Mouse (Mus musculus) neural tube, embryonic 14.5 days (tissue): Measurements from ENCODE around the gene Il1f5. TPM values are rescaled to one million over a fixed set of nuclear protein-coding genes. Genes with fewer than 3 reads are reported as not detected.

Experiments
- ATAC-seq: fragments of 200-750 bp; cut with Nextera tagmentation; 2 replicates; pipeline ENCODE4 v1.8.0; 2017; ENCODE audit warnings: low read depth, mild to moderate bottlenecking, moderate TSS enrichment, moderate library complexity
- H3K27ac ChIP-seq: fragments of 300-500 bp; sonication (generic); 2 replicates; pipeline ENCODE4 v1.5.1; 2014; ENCODE audit warnings: low read depth, mild to moderate bottlenecking, control low read depth, low read length, moderate library complexity, mixed read lengths
- H3K27me3 ChIP-seq: fragments of 300-500 bp; sonication (generic); 2 replicates; pipeline ENCODE4 v1.6.1; 2014; ENCODE audit warnings: low read length; ENCODE audit not compliant: control insufficient read depth, insufficient read depth
- H3K36me3 ChIP-seq: fragments of 300-500 bp; sonication (generic); 2 replicates; pipeline ENCODE4 v1.6.1; 2014; ENCODE audit warnings: low read length, mixed read lengths; ENCODE audit not compliant: control insufficient read depth, insufficient read depth
- H3K4me1 ChIP-seq: fragments of 300-500 bp; sonication (generic); 2 replicates; pipeline ENCODE4 v1.6.1; 2014; ENCODE audit warnings: low read length; ENCODE audit not compliant: control insufficient read depth, insufficient read depth
- H3K4me2 ChIP-seq: fragments of 300-500 bp; sonication (generic); 2 replicates; pipeline ENCODE4 v1.6.1; 2014; ENCODE audit warnings: mild to moderate bottlenecking, low read depth, low read length, control low read depth
- H3K4me3 ChIP-seq: fragments of 300-500 bp; sonication (generic); 2 replicates; pipeline ENCODE4 v1.5.1; 2014; ENCODE audit warnings: low read depth, low read length, control low read depth, mixed read lengths
- H3K9ac ChIP-seq: fragments of 300-500 bp; sonication (generic); replicated peaks from 2 replicates; pipeline ENCODE4 v1.6.1; 2014; ENCODE audit warnings: low read depth, mild to moderate bottlenecking, control low read depth, low read length, mixed read lengths
- H3K9me3 ChIP-seq: fragments of 300-500 bp; sonication (generic); 2 replicates; pipeline ENCODE4 v1.6.1; 2016; ENCODE audit warnings: low read length; ENCODE audit not compliant: control insufficient read depth
- WGBS: fragments of 180-500 bp; shearing (Covaris S2); extraction: QIAGEN DNeasy Blood & Tissue Kit; methylation state at CpG from one replicate; pipeline ENCODE4 v1.1.7; 2014; 5-methylcytosine and 5-hydroxymethylcytosine counted together
- polyA plus RNA-seq: library from polyadenylated mRNA; unstranded; fragments of >200 nt; fragmentation: Nextera tagmentation; extraction: Ambion mirVana; gene quantifications from 2 replicates; pipeline ENCODE4 v1.2.1, GENCODE M21; 2014

Gene Il1f5
- not detected in 2 replicates for polyA plus RNA-seq

- Histone ChIP-seq H3K27ac (no peak within 1 kb of the TSS), H3K9ac (no peak within 1 kb of the TSS), H3K4me3 (no peak within 1 kb of the TSS), H3K4me1 (no peaks in the 10 kb centered on the region), H3K9me3 (no peaks in the 10 kb centered on the region), H3K4me2 (no peak within 1 kb of the TSS), H3K27me3 (no peaks in the 10 kb centered on the region), H3K36me3 (no peaks in the 10 kb centered on the region)
- no peak for ATAC-seq
Observed at GRCm38 (mm10) chr2:24276654-24277053, at the start of gene Il1f5. Il1f5 (plus strand) TSS chr2:24276954.

DNA sequence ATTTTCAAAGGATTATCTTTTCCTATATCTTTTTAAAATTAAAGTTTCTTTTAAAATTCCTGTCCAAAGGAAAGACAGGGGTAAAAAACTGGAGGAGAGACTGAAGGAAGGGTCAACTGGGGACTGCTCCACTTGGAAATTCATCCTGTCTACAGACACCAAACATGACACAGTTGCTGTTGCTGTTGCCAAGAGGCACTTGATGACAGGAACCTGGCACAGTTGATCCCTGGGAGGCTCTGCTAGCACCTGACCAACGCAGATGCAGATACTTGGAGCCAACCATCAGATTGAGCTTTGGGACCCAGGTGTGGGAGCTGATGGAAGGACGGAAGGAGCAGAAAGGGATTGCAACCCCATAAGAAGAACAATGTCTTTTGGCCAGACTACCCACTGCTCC lies 49.6 kb upstream of the Il1f5 start:
- Histone ChIP-seq H3K27ac (no peak overlapping the region), H3K4me1 (no peaks in the 10 kb centered on the region), H3K36me3 (no peaks in the 10 kb centered on the region), H3K4me2 (no peak overlapping the region), H3K4me3 (no peak overlapping the region), H3K9ac (no peak overlapping the region), H3K27me3 (no peaks in the 10 kb centered on the region), H3K9me3 (no peaks in the 10 kb centered on the region)
- WGBS, result 80% methylated on average over 2 of the region's 2 CpGs
- ATAC-seq, result no peak

DNA sequence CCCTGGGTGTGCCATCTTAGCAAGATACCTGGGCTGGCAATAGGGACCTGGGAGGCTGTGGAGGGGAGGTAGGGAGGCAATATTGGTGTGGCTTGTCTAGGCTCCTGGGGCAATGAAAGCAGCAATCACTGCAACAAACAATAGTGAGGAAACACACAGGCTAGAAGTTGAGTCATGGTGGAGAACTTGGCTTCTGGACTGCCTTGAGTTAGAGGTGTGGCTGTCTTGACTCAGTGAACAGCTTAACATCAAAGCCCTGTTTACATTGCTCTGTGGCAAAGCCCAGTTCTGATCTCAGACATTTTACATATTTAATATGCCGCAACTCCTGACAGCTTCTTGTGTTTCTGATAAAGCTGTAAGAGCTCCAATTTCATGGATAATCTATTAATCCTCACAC lies 9.3 kb upstream of the Il1f5 start:
- no peaks in the 10 kb centered on the region for H3K27me3 ChIP-seq
- H3K36me3 ChIP-seq, result no peaks in the 10 kb centered on the region
- no peak overlapping the region for H3K4me2 ChIP-seq
- no peak overlapping the region for H3K9ac ChIP-seq
- no peaks in the 10 kb centered on the region for H3K9me3 ChIP-seq
- WGBS, result 97% methylated on average over 1 of the region's 1 CpGs
- ATAC-seq, result no peak
- H3K4me1 ChIP-seq, result no peaks in the 10 kb centered on the region
- no peak overlapping the region for H3K27ac ChIP-seq
- no peak overlapping the region for H3K4me3 ChIP-seq

DNA sequence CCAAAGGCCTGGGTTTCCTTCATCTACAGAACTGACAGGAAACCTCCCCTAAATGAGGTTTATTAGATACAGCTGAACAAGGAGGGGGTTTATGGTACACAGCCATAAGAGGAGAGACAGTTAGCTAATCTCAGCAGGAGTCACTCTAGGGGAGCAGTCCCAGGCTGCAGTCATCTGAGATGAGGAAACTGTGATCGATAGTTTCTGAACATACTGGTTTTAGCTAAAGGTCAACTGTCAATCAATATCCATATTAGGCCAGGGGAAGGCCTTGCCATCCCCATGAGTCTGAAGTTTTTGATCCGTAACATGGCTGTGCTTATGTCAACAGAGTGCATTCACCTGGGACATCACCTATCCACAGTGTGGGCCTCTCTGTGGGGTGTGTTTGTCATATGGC lies 3.1 kb upstream of the Il1f5 start:
- Histone ChIP-seq H3K9ac (no peak overlapping the region), H3K27ac (no peak overlapping the region), H3K36me3 (no peaks in the 10 kb centered on the region), H3K4me2 (no peak overlapping the region), H3K27me3 (no peaks in the 10 kb centered on the region), H3K4me3 (no peak overlapping the region), H3K4me1 (no peaks in the 10 kb centered on the region), H3K9me3 (no peaks in the 10 kb centered on the region)
- no peak for ATAC-seq
- 84% methylated on average over 2 of the region's 2 CpGs for WGBS

DNA sequence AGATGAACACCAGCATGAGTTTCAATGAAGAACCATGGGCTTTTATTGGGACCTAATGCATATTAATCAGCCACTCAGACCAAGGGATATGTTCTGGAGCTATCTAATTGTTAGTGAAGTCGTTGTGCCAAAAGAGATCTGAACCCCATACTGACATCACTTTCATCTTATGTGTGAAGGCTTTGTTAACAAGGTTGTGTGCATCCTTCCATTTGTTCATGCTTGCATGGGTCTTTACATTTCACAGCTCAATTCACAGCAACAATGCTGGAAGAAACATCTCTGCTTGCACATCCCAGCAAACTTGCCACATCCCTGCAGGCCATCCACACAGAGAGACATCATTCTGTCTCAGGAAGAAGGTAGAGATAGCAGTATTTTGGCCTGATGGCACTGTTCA lies 1.6 kb upstream of the Il1f5 start:
- Histone ChIP-seq H3K27me3 (no peaks in the 10 kb centered on the region), H3K4me2 (no peak overlapping the region), H3K36me3 (no peaks in the 10 kb centered on the region), H3K9me3 (no peaks in the 10 kb centered on the region), H3K9ac (no peak overlapping the region), H3K4me1 (no peaks in the 10 kb centered on the region), H3K27ac (no peak overlapping the region), H3K4me3 (no peak overlapping the region)
- 8% methylated on average over 1 of the region's 1 CpGs for WGBS
- ATAC-seq, result no peak

- Histone ChIP-seq H3K4me2 (no peak within 1 kb of the TSS), H3K9me3 (no peaks in the 10 kb centered on the region), H3K4me3 (no peak within 1 kb of the TSS), H3K27ac (no peak within 1 kb of the TSS), H3K9ac (no peak within 1 kb of the TSS), H3K36me3 (no peaks in the 10 kb centered on the region), H3K4me1 (no peaks in the 10 kb centered on the region), H3K27me3 (no peaks in the 10 kb centered on the region)
- ATAC-seq, result no peak
- 90% methylated on average over 5 of the region's 5 CpGs for WGBS
Observed at GRCm38 (mm10) chr2:24290896-24291295, 14.1 kb downstream of the Il1f5 start, which contains the start of gene Il1f10. Il1f10 (plus strand) TSS chr2:24291196.

GRCm38 (mm10) chr2:24294616-24295015 lies 17.9 kb downstream of the Il1f5 start:
- no peaks in the 10 kb centered on the region for H3K4me1 ChIP-seq
- no peaks in the 10 kb centered on the region for H3K27me3 ChIP-seq
- H3K9me3 ChIP-seq, result no peaks in the 10 kb centered on the region
- WGBS, result 59% methylated on average over 1 of the region's 1 CpGs
- H3K27ac ChIP-seq, result no peak overlapping the region
- no peak overlapping the region for H3K4me3 ChIP-seq
- ATAC-seq, result no peak
- H3K36me3 ChIP-seq, result no peaks in the 10 kb centered on the region
- no peak overlapping the region for H3K9ac ChIP-seq
- no peak overlapping the region for H3K4me2 ChIP-seq

DNA sequence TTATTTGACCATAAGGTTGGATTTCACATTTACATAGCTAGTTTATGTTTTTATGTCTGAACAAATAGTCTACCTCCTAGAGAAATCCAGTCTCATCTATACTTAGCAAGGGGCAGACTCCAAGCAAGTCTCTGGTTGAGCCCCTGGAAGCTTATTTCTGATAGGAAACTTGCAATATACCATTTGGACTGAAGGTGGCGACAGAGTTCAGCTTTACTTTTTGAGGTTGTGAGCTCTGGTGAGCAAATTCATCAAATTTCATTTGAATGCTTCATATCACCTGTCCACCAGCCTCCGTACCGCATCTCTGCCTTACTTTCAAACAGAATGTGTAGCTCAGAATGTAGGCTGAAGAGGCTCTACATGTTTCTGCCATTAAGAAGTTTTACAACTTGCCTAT lies 20.1 kb downstream of the Il1f5 start:
- no peaks in the 10 kb centered on the region for H3K36me3 ChIP-seq
- no peaks in the 10 kb centered on the region for H3K27me3 ChIP-seq
- ATAC-seq, result no peak
- no peak overlapping the region for H3K4me2 ChIP-seq
- H3K4me3 ChIP-seq, result no peak overlapping the region
- H3K4me1 ChIP-seq, result no peaks in the 10 kb centered on the region
- no peak overlapping the region for H3K27ac ChIP-seq
- no peaks in the 10 kb centered on the region for H3K9me3 ChIP-seq
- 9% methylated on average over 3 of the region's 3 CpGs for WGBS
- H3K9ac ChIP-seq, result no peak overlapping the region

DNA sequence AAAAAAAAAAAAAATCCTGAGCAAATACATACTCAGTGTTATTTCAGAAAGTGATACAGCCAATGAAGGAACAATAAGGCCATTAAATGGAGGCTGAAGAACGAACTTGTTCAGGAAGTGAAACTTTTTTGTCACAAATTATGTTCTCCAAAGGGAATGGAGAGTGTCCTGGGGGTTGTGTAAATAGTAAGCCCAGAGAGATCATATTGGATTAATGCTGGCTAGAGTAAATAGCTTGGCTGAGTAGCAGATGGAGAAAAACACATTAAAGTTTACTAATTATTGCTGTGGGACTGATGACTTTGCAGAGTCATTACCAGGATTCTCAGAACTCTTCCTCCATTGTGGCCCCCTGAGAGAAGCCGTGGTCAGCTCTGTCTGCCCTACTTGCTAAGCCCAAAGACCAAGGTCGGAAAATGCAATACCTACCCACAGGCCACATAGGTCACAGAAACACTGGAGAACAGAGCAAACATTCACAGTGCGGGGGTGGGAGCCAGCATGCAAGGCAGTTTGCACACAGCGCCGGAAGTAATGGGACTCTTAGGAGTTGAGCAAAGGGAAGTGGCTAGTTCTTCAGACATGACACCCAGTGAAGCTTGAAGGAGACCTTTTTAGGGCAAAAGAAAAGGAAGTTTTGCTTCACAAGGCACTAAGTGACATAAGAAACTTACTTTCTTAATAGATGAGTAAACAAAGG lies 34.7 kb downstream of the Il1f5 start:
- ATAC-seq, result no peak
- Histone ChIP-seq H3K4me3 (no peak overlapping the region), H3K9ac (no peak overlapping the region), H3K36me3 (no peaks in the 10 kb centered on the region), H3K27ac (no peak overlapping the region), H3K4me1 (no peaks in the 10 kb centered on the region), H3K27me3 (no peaks in the 10 kb centered on the region), H3K9me3 (no peaks in the 10 kb centered on the region), H3K4me2 (no peak overlapping the region)
- WGBS, result 81% methylated on average over 6 of the region's 6 CpGs
